Mouse (Mus musculus) kidney, adult 2 months (tissue): ENCODE measurements at regions not wholly inside any gene's neighbourhood (a gene's known extent, or its start where the extent isn't known, plus 50 kb on each side); places are given as distances from the start of the nearest gene placed in this dataset.

ENCODE experiments used
- CTCF ChIP-seq: fragments of 200-500 bp; conservative IDR thresholded peaks from 2 replicates; pipeline ENCODE4 v1.5.1; 2011; ENCODE audit warnings: low read depth, mild to moderate bottlenecking, control low read depth, low read length, moderate library complexity, mixed read lengths; ENCODE audit not compliant: insufficient read depth, insufficient read length
- POLR2A ChIP-seq: fragments of 200-500 bp; IDR thresholded peaks from one replicate; pipeline ENCODE4 v1.6.1; 2011; ENCODE audit warnings: low read depth, low read length, control low read depth

- TF ChIP-seq CTCF = no peak
- no peak for TF ChIP-seq POLR2A
Observed at GRCm38 (mm10) chr8:115771060-115771459, 63.5 kb upstream of the Maf start.
